Mouse (Mus musculus) liver, embryonic 16.5 days (tissue): ENCODE results near the gene Rph3al. TPM values are rescaled to one million over a fixed set of nuclear protein-coding genes. Genes with fewer than 3 reads are reported as not detected.
A peak's percentile ranks its signal among the peaks of the same experiment; 100 is the strongest.

Source experiments
- ATAC-seq: fragments of 200-750 bp; cut with Nextera tagmentation; 2 replicates; pipeline ENCODE4 v1.8.0; 2017; ENCODE audit warnings: low read depth, mild to moderate bottlenecking, moderate number of reproducible peaks, moderate library complexity
- H3K27ac ChIP-seq: fragments of 300-500 bp; sonication (generic); 2 replicates; pipeline ENCODE4 v1.5.1; 2014; ENCODE audit warnings: mild to moderate bottlenecking, low read length
- H3K27me3 ChIP-seq: fragments of 300-500 bp; sonication (generic); 2 replicates; pipeline ENCODE4 v1.6.1; 2014; ENCODE audit warnings: low read depth, low read length, mixed read lengths; ENCODE audit not compliant: control insufficient read depth, insufficient read depth
- H3K36me3 ChIP-seq: fragments of 300-500 bp; sonication (generic); 2 replicates; pipeline ENCODE4 v1.6.1; 2014; ENCODE audit warnings: mild to moderate bottlenecking; ENCODE audit not compliant: control insufficient read depth, insufficient read depth
- H3K4me1 ChIP-seq: fragments of 300-500 bp; sonication (generic); 2 replicates; pipeline ENCODE4 v1.6.1; 2014; ENCODE audit warnings: low read depth, low read length, mixed read lengths; ENCODE audit not compliant: control insufficient read depth
- H3K4me2 ChIP-seq: fragments of 300-500 bp; sonication (generic); 2 replicates; pipeline ENCODE4 v1.6.1; 2014; ENCODE audit warnings: low read depth, low read length, mixed read lengths
- H3K4me3 ChIP-seq: fragments of 300-500 bp; sonication (generic); 2 replicates; pipeline ENCODE4 v1.5.1; 2014; ENCODE audit warnings: low read depth, mild to moderate bottlenecking, low read length
- H3K9ac ChIP-seq: fragments of 300-500 bp; sonication (generic); 2 replicates; pipeline ENCODE4 v1.6.1; 2014; ENCODE audit warnings: low read depth, low read length
- H3K9me3 ChIP-seq: fragments of 300-500 bp; sonication (generic); replicated peaks from 2 replicates; pipeline ENCODE4 v1.6.1; 2016; ENCODE audit warnings: low read length; ENCODE audit not compliant: control insufficient read depth
- WGBS: fragments of 180-500 bp; shearing (Covaris S2); extraction: QIAGEN DNeasy Blood & Tissue Kit; methylation state at CpG from one replicate; pipeline ENCODE4 v1.1.7; 2014; ENCODE audit not compliant: insufficient replicate concordance; 5-methylcytosine and 5-hydroxymethylcytosine counted together
- polyA plus RNA-seq: library from polyadenylated mRNA; unstranded; fragments of >200 nt; fragmentation: Nextera tagmentation; extraction: Ambion mirVana; gene quantifications from 2 replicates; pipeline ENCODE4 v1.2.1, GENCODE M21; 2015

Rph3al gene
- polyA plus RNA-seq, 1 experiment from 2014 or later, result 0.94 TPM

DNA sequence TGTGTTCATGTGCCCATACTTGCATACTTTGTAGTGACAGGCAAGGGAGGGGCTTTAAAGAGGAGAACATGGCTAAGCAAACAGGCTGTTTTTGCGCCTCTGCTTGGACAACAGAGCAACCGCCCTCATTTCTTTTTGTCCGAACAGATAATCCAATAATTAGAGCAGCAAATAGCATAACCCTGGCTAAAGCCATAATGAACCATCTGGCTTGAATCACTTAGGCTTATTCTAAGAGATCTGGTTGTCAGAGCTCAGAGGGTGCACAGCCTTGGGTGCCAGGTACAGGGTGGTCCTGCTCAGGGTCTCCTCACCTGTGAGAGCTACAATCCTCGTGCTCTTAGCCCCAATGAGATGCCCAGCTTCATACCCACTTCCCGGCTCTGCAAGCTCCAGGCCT, 144.9 kb downstream of the Rph3al start:
- H3K27me3 ChIP-seq, result peaks cover 50% of the 10 kb centered on the region

GRCm38 (mm10) chr11:75792535-75792934, 145.7 kb downstream of the Rph3al start:
- ATAC-seq, result no peak
- Histone ChIP-seq H3K27ac (no peak overlapping the region), H3K36me3 (no peaks in the 10 kb centered on the region), H3K9me3 (no peaks in the 10 kb centered on the region), H3K4me3 (no peak overlapping the region), H3K4me1 (no peaks in the 10 kb centered on the region), H3K9ac (no peak overlapping the region), H3K27me3 (peaks cover 43% of the 10 kb centered on the region), H3K4me2 (no peak overlapping the region)
- WGBS, result 42% methylated on average over 5 of the region's 5 CpGs

More for the DNA sequence above, 144.9 kb downstream of the Rph3al start:
- 55% methylated on average over 5 of the region's 5 CpGs for WGBS
- no peaks in the 10 kb centered on the region for H3K9me3 ChIP-seq
- no peaks in the 10 kb centered on the region for H3K4me1 ChIP-seq
- H3K4me3 ChIP-seq, result no peak overlapping the region
- no peak for ATAC-seq
- H3K36me3 ChIP-seq, result no peaks in the 10 kb centered on the region
- no peak overlapping the region for H3K4me2 ChIP-seq
- no peak overlapping the region for H3K9ac ChIP-seq
- no peak overlapping the region for H3K27ac ChIP-seq

- WGBS, result 51% methylated on average over 8 of the region's 8 CpGs
These were observed 152.3 kb downstream of the Rph3al start for GRCm38 (mm10) chr11:75785897-75786296.

GRCm38 (mm10) chr11:75783799-75784198, 154.4 kb downstream of the Rph3al start:
- H3K4me2 ChIP-seq, result no peak overlapping the region
- H3K9ac ChIP-seq, result no peak overlapping the region
- no peaks in the 10 kb centered on the region for H3K27me3 ChIP-seq
- H3K27ac ChIP-seq, result no peak overlapping the region
- ATAC-seq, result no peak
- no peaks in the 10 kb centered on the region for H3K4me1 ChIP-seq
- H3K9me3 ChIP-seq, result no peaks in the 10 kb centered on the region
- WGBS, result 48% methylated on average over 5 of the region's 5 CpGs
- no peak overlapping the region for H3K4me3 ChIP-seq
- H3K36me3 ChIP-seq, result no peaks in the 10 kb centered on the region

More at GRCm38 (mm10) chr11:75785897-75786296, 152.3 kb downstream of the Rph3al start:
- no peaks in the 10 kb centered on the region for H3K36me3 ChIP-seq
- H3K4me1 ChIP-seq, result no peaks in the 10 kb centered on the region
- H3K9ac ChIP-seq, result no peak overlapping the region
- H3K4me3 ChIP-seq, result no peak overlapping the region
- no peaks in the 10 kb centered on the region for H3K9me3 ChIP-seq
- no peak overlapping the region for H3K4me2 ChIP-seq
- no peak overlapping the region for H3K27ac ChIP-seq
- no peaks in the 10 kb centered on the region for H3K27me3 ChIP-seq
- no peak for ATAC-seq

- no peak overlapping the region for H3K27ac ChIP-seq
- no peak overlapping the region for H3K4me2 ChIP-seq
- H3K36me3 ChIP-seq, result no peaks in the 10 kb centered on the region
- WGBS, result 19% methylated on average over 6 of the region's 6 CpGs
- H3K27me3 ChIP-seq, result no peaks in the 10 kb centered on the region
- H3K4me1 ChIP-seq, result no peaks in the 10 kb centered on the region
- H3K9me3 ChIP-seq, result no peaks in the 10 kb centered on the region
- H3K9ac ChIP-seq, result no peak overlapping the region
- ATAC-seq, result peak; percentile 21; the same call in 1 of the 2 replicates
- H3K4me3 ChIP-seq, result no peak overlapping the region
These were observed 156.3 kb downstream of the Rph3al start for GRCm38 (mm10) chr11:75781919-75782318.

Other genes starting within 250 kb of the Rph3al start
- gene Ywhae, start 205.6 kb downstream of the Rph3al start, polyA plus RNA-seq, result 192 and 206 TPM in 2 replicates
- gene Doc2b, start 142.4 kb downstream of the Rph3al start, polyA plus RNA-seq, result 0.04 TPM in 1 of 2 replicates, not detected in the other
- not detected in 2 replicates for gene 1700016K19Rik, start 61.5 kb upstream of the Rph3al start, polyA plus RNA-seq
- gene Rflnb, start 89.4 kb upstream of the Rph3al start, polyA plus RNA-seq, result 5.4 and 5.7 TPM in 2 replicates
- gene Vps53, start 241.2 kb upstream of the Rph3al start, polyA plus RNA-seq, result 13.0 and 14.0 TPM in 2 replicates
- 4.1 and 5.5 TPM in 2 replicates for gene Fam57a, start 241.2 kb upstream of the Rph3al start, polyA plus RNA-seq